Mouse (Mus musculus) kidney, adult 2 months (tissue): ENCODE results near the gene Samd4b. TPM values are rescaled to one million over a fixed set of nuclear protein-coding genes. Genes with fewer than 3 reads are reported as not detected.

ENCODE experiments used
- DNase-seq: peaks from one replicate; pipeline ENCODE4 v3.0.0; 2021
- H3K27ac ChIP-seq: fragments of 200-500 bp; 2 replicates; pipeline ENCODE4 v1.5.1; 2012; ENCODE audit warnings: low read depth, low read length, control low read depth, inconsistent platforms; ENCODE audit not compliant: insufficient read depth
- H3K27me3 ChIP-seq: fragments of 200-500 bp; replicated peaks from 2 replicates; pipeline ENCODE4 v1.6.1; 2012; ENCODE audit warnings: mild to moderate bottlenecking, moderate library complexity, low read length, inconsistent platforms; ENCODE audit not compliant: control insufficient read depth, insufficient read depth
- H3K36me3 ChIP-seq: fragments of 200-500 bp; 2 replicates; pipeline ENCODE4 v1.6.1; 2012; ENCODE audit warnings: mild to moderate bottlenecking, moderate library complexity, low read length, inconsistent platforms; ENCODE audit not compliant: control insufficient read depth, insufficient read depth
- H3K4me1 ChIP-seq: fragments of 200-500 bp; 2 replicates; pipeline ENCODE4 v1.6.1; 2011; ENCODE audit warnings: low read length; ENCODE audit not compliant: control insufficient read depth, insufficient read depth
- H3K4me3 ChIP-seq: fragments of 200-500 bp; 2 replicates; pipeline ENCODE4 v1.5.1; 2011; ENCODE audit warnings: mild to moderate bottlenecking, low read depth, low read length, control low read depth; ENCODE audit not compliant: insufficient read depth
- CTCF ChIP-seq: fragments of 200-500 bp; conservative IDR thresholded peaks from 2 replicates; pipeline ENCODE4 v1.5.1; 2011; ENCODE audit warnings: low read depth, mild to moderate bottlenecking, control low read depth, low read length, moderate library complexity, mixed read lengths; ENCODE audit not compliant: insufficient read depth, insufficient read length
- POLR2A ChIP-seq: fragments of 200-500 bp; IDR thresholded peaks from one replicate; pipeline ENCODE4 v1.6.1; 2011; ENCODE audit warnings: low read depth, low read length, control low read depth
- WGBS: fragments of 180-500 bp; shearing (Covaris S2); methylation state at CpG from one replicate; pipeline ENCODE4 v1.1.7; 2018; 5-methylcytosine and 5-hydroxymethylcytosine counted together
- polyA plus RNA-seq: library from polyadenylated mRNA; depleted of rRNA; stranded (reverse); fragments of >200 nt; gene quantifications from 2 replicates; pipeline ENCODE4 v1.2.3, GENCODE M21; 2012

The Samd4b gene
- polyA plus RNA-seq, 1 experiment = 67.0 TPM

DNA sequence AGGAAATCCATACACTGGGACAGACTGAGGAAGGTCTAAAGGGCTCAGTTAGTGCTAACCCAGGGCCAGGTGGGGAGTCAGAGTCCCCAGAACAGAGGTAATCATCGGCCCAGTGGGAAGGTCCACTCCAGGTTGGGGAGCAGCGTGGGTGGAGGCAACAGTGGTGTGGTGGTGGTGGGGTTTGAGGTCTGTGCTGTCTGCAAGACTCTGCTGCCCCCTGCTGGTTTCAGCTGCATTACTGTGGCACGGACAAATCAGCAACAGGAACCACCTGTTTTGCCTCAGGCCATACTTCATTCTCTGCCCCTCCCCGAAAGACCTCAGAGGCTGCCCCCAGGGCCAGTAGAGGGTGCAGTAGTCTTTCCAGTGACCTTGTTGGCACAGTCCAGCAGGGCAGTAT lies 211.5 kb downstream of the Samd4b start:
- H3K36me3 ChIP-seq = no peaks in the 10 kb centered on the region
- H3K27ac ChIP-seq = peak overlapping the region; percentile 3; the same call in 1 of the 2 replicates
- no peaks in the 10 kb centered on the region for H3K27me3 ChIP-seq

DNA sequence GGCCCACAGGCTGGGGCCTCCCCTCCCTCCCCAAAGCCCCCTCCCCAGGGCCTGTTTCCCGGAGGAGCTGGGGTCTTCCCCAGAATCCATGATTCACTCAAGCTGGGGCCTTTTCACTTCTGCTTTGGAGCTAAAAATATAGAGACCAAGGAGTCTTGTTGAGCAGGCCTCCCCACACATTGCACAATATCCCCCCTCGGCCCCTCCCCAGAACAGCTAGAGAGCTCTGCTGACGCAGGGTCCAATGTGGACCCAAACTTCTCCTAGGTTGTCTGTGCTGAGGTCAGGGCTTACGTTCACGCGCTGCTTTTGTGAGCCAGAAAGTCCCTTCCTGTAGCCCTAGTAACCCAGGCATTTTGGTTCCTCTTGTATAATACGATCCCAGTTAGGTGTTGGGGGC lies 211.9 kb downstream of the Samd4b start:
- Histone ChIP-seq H3K27me3 (no peaks in the 10 kb centered on the region), H3K36me3 (no peaks in the 10 kb centered on the region), H3K27ac (peak overlapping the region; percentile 3; the same call in 1 of the 2 replicates), H3K4me3 (no peak overlapping the region), H3K4me1 (peaks cover 21% of the 10 kb centered on the region)
- TF ChIP-seq CTCF (no peak), POLR2A (no peak)
- DNase-seq = peak; percentile 32
- WGBS = 77% methylated on average over 7 of the region's 7 CpGs

More for the DNA sequence above, 211.5 kb downstream of the Samd4b start:
- TF ChIP-seq CTCF (peak; percentile 99), POLR2A (no peak)
- peaks cover 21% of the 10 kb centered on the region for H3K4me1 ChIP-seq
- no peak overlapping the region for H3K4me3 ChIP-seq
- 1% methylated on average over 4 of the region's 4 CpGs for WGBS
- peak; percentile 89 for DNase-seq

DNA sequence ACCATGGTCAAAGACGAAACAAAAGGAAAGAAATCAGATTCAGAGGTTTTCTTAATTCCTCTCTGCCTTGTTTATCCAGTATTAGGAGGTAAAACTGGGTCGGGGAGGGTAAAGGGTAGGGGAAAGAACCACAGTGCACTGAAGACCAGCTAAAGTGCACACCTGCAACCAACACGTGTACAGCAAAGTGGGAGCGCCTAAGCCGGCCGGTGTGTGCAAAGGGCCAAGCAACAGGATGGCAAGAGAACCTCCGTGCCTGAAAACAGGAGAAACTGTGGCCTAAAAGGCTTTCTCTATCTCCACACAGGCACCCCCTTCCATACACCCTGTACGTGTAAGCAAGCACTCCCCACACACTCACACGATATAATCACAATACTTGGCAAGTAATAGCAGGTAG lies 212.7 kb downstream of the Samd4b start:
- no peak for DNase-seq
- Histone ChIP-seq H3K27me3 (no peaks in the 10 kb centered on the region), H3K36me3 (no peaks in the 10 kb centered on the region), H3K4me3 (no peak overlapping the region), H3K4me1 (peaks cover 27% of the 10 kb centered on the region), H3K27ac (no peak overlapping the region)
- WGBS = 89% methylated on average over 9 of the region's 9 CpGs
- TF ChIP-seq POLR2A (no peak), CTCF (no peak)

DNA sequence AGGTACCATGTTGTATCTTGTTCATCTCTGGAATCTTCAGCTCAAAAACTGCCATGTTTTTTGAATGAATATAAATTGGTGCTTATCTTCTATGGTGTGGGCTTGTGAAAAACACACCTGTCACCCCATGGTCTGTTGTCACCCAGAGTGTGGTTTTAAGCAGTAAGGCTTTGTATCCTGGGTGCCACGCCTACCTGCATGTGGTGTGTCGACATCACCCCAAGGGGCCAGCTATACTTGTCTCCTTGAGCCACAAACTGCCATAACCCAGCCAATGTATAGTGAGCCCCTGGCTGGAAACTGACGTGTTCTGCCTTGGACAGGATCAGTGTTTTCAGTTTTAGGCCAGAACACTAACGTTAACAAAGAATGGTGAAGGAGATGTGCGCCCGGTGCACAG lies 213.8 kb downstream of the Samd4b start:
- no peak for DNase-seq
- H3K27me3 ChIP-seq = no peaks in the 10 kb centered on the region
- H3K4me3 ChIP-seq = no peak overlapping the region
- H3K27ac ChIP-seq = no peak overlapping the region
- no peak for TF ChIP-seq CTCF
- no peak for TF ChIP-seq POLR2A
- WGBS = 89% methylated on average over 6 of the region's 6 CpGs
- no peaks in the 10 kb centered on the region for H3K36me3 ChIP-seq
- peaks cover 30% of the 10 kb centered on the region for H3K4me1 ChIP-seq

DNA sequence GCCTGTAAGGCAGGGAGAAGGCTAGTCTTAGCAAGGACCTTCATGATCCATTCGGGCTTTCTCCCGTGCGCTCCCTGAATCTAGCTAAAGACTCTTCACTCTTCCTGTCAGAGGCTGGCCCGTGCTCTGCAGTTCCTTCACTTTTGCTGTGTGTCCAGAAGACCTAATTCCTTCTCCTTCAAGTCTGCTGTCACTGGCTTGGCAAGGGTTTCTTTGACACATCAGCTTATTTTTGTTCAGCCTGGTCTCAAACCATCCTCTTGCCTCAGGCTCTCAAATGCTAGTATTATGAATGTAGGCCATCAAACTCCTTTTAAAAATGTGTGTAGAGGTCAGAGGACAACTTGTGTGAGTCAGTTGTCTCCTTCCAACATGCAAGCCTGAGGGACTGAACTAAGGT lies 214.3 kb downstream of the Samd4b start:
- 68% methylated on average over 4 of the region's 4 CpGs for WGBS
- no peak for DNase-seq
- H3K27me3 ChIP-seq = no peaks in the 10 kb centered on the region
- no peak for TF ChIP-seq POLR2A
- no peak for TF ChIP-seq CTCF
- peaks cover 30% of the 10 kb centered on the region for H3K4me1 ChIP-seq
- no peaks in the 10 kb centered on the region for H3K36me3 ChIP-seq
- no peak overlapping the region for H3K4me3 ChIP-seq
- H3K27ac ChIP-seq = peak overlapping the region; percentile 89

DNA sequence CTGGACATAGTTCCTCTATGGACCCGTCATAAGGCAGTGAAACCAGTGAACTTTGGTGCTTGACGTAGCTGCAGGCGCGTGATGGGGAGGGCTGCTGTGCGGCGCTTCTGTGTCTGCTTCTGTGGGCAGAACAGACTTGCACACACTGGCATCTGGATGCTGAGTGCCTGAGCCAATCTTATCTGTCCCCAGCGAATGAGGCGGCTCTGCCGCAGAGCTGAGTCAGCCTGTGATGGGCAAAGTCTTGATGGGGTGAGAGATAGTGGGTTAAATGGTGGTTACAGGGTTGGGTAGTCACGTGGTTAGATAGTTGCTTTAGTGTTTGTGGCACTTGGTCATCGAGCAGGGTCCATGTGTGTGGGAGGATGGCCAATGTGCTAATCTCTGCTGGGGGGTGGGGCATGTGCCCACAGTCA lies 215.0 kb downstream of the Samd4b start:
- peaks cover 30% of the 10 kb centered on the region for H3K4me1 ChIP-seq
- 24% methylated on average over 11 of the region's 11 CpGs for WGBS
- H3K4me3 ChIP-seq = no peak overlapping the region
- no peaks in the 10 kb centered on the region; the same call in 1 of the 2 replicates for H3K36me3 ChIP-seq
- no peaks in the 10 kb centered on the region for H3K27me3 ChIP-seq
- peak overlapping the region; percentile 89 for H3K27ac ChIP-seq
- DNase-seq = peak; percentile 80
- TF ChIP-seq POLR2A = peak; percentile 34
- TF ChIP-seq CTCF = no peak

DNA sequence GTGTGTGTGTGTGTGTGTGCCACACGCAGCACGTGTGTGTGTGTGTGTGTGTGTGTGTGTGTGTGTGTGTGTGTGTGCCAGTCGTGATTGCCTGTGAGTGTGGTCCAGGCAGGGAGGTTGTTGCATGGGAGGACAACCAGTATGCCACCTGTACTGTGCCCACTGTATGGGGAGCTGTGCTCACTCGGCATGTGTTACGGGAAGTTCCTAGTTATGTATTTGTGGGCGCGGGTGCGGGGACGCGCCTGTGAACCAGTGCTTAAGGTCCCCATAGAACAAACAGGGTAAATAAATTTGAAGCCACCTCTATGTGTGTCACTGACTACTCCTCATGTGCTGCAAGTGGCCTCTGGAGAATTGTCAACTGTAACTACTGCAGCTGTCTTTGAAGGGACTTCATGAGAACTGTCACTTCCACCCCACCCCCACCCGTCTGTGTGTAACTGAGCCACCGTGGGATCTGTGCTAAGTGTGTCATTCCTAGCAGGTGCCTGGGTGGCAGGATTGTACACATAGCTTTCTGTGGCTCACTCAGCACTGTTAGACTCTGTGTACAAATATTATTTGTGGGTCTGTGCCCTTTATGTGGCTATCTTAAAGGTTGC lies 215.5 kb downstream of the Samd4b start:
- H3K4me3 ChIP-seq = peak overlapping the region; percentile 3; the same call in 1 of the 2 replicates
- WGBS = 15% methylated on average over 10 of the region's 12 CpGs
- peaks cover 5% of the 10 kb centered on the region for H3K36me3 ChIP-seq
- TF ChIP-seq CTCF = no peak
- TF ChIP-seq POLR2A = no peak
- H3K27me3 ChIP-seq = no peaks in the 10 kb centered on the region
- DNase-seq = no peak
- peak overlapping the region; percentile 89 for H3K27ac ChIP-seq
- H3K4me1 ChIP-seq = peaks cover 30% of the 10 kb centered on the region

DNA sequence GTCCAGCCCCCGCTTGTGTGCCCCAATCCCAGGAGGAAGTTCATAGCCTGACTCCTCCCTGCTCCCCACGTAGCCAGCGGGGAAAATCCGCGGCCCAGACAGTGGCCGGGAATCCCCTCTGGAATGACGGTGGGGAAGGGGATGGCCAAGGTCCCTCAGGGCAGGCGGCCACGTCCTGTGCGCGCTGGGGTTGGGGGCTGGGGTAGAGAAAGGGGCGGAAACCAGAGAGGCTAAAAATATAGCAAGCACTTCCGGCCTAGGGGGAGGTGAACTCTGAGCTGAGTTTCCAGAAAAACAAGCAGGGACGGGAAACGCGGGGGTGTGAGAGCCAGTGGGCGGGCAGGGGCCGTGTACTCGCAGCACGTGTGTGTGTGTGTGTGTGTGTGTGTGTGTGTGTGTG lies 216.0 kb downstream of the Samd4b start:
- Histone ChIP-seq H3K4me3 (peak overlapping the region; percentile 43), H3K27me3 (no peaks in the 10 kb centered on the region), H3K4me1 (peaks cover 33% of the 10 kb centered on the region), H3K27ac (peak overlapping the region; percentile 99), H3K36me3 (peaks cover 8% of the 10 kb centered on the region)
- peak; percentile 95 for DNase-seq
- TF ChIP-seq CTCF = no peak
- no peak for TF ChIP-seq POLR2A
- 1% methylated on average over 20 of the region's 20 CpGs for WGBS
